Mouse (Mus musculus) liver, postnatal 0 days (tissue): ENCODE data around the gene Zcchc24.

Source experiments
- CTCF ChIP-seq: sonication (generic); IDR thresholded peaks from 2 replicates; pipeline ENCODE4 v1.5.1; 2016; ENCODE audit warnings: antibody characterized with exemption, low read depth
- EP300 ChIP-seq: IDR thresholded peaks from 2 replicates; pipeline ENCODE4 v1.6.1; 2016; ENCODE audit warnings: antibody characterized with exemption, low read depth, mild to moderate bottlenecking

DNA sequence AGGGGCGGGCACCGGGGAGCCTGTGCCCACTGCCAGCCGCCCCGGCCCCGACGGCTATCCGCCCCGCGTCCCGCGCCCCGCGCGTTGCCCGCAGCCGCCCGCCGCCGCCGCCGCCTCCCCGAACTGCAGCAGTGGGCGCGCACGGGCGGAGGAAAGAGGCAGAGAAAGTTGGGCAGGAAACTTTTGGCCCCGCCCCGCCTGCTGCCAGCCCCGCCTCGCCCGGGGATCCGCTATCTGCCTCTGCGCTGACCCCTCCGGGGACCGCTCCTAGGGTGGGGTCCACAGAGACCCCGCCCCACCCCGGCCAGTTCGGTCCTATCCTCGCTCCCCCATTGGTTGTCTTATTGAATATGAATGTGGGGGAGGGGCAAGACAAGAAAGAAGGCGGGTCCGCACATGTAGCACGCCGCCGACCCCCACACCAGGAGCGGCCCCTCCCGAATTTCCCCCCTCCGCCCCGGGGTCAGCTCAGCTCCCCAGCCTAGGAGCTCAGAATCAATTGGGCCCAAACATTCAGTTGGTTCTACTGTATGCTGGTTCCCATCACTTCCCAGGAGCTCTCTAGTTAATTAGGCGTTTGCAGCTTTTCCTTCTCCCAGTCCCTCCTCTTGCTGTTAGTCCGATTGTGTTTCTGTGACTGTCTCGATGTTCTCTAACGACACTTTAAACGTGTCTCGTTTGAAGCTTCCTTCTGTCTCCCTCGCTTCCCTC, at the start of gene Zcchc24:
- TF ChIP-seq CTCF (no peak), EP300 (no peak)
